Mouse (Mus musculus) heart, postnatal 36 days (tissue): ENCODE results near the gene Gm20388. TPM values are rescaled to one million over a fixed set of nuclear protein-coding genes. Genes with fewer than 3 reads are reported as not detected.

Source experiments
- DNase-seq, 2 experiments: peaks; one replicate each; pipeline ENCODE4 v3.0.0; 2021 to 2022
- intact Hi-C: fragments of 180-260 bp; cut with DNase I; formaldehyde crosslinking; loops from one replicate; pipeline ENCODE4 v1.15.1; 2025
- total RNA-seq, 2 experiments: library from RNA; stranded (reverse); gene quantifications; 2 replicates each; pipeline ENCODE4 v1.2.3; 2021

The Gm20388 gene
- total RNA-seq, 2 experiments from 2014 or later, result 3.5 to 4.9 TPM

- intact Hi-C loops, result loop anchor here (1.0 kb wide), 1 partner anchor 55 kb away; no protein-coding TSS in a partner anchor
- no peak for DNase-seq
Observed at GRCm38 (mm10) chr8:122981646-122982045, 3071.0 kb downstream of the Gm20388 start.

GRCm38 (mm10) chr8:122983178-122983942 lies 3072.7 kb downstream of the Gm20388 start:
- no peak for DNase-seq
- intact Hi-C loops, result no loop called here

DNA sequence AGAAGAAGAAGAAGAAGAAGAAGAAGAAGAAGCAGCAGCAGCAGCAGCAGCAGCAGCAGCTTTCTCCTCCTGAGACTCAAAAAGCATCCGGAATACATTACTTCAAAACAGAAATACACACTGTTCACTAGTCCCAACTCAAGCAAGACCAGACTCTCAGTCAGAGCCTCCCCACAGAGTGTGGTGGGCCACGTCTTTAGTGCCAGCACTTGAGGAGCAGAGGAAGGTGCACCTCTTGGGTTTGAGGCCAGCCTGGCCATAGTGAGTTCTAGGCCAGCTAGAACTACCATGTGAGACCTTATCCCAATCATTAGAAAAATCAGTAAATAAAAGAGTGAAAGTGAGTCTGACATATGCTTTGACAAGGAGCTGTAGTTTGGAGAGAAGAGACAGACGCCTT lies 3073.5 kb downstream of the Gm20388 start:
- intact Hi-C loops, result no loop called here
- no peak for DNase-seq

GRCm38 (mm10) chr8:122986501-122987184 lies 3076.0 kb downstream of the Gm20388 start:
- no peak for DNase-seq
- intact Hi-C loops, result no loop called here

- no peak for DNase-seq
- intact Hi-C loops, result no loop called here
Observed at GRCm38 (mm10) chr8:122987255-122987654, 3076.6 kb downstream of the Gm20388 start.

DNA sequence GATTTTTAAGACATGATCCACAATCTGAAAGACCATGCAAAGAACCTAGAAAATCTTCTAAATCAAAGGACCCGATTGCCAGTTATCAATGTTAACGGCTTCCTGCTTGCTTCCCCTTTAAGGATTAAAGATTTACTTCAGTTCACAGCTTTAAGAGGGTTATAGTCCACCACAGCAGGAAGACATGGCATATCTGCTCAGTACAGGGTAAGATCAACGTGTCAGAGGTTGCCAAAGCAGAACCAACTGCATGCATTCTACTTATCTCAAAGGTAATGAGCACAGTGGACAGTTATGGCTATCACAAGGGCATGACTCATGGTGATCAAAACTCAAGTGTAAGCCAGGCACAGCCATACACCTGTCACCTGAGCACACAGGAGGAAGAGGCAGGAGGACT lies 3078.3 kb downstream of the Gm20388 start:
- intact Hi-C loops, result no loop called here
- DNase-seq, result no peak

DNA sequence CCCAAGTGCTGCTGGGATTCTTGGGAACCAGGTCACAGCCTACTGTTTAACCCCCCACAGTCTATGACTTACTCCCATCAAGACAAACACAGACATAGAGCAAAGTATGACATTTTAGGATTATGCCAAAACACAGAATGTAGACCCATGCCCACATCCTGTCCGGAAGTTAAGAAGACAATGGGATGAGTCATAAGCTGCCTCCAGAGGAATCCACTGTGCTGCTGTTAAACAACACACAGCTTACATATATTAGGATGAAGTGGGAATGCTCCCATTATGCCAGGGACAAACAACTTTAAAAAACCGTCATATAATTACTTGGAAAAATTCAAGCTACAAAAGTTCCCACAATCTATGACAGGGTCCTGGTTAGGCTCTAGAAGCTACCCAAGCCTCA lies 3079.3 kb downstream of the Gm20388 start:
- intact Hi-C loops, result no loop called here
- DNase-seq, result no peak

DNA sequence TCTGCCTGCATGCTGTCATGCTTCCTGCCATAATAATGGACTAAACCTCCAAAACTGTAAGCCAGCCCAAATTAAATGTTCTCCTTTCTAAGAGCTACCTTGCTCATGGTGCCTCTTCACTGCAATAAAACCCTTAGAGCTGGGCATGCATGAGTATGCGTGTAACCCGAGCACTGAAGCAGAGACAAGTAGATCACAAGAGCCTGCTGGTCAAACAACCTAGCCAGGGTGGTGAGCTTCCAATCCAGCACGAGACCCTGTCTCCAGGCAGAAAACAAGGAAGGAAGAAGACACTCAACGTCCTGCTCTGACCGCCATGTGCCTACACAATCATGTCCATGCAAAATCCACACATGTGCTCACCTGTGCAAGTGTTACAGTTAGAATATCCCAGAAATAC lies 3080.7 kb downstream of the Gm20388 start:
- no peak for DNase-seq
- intact Hi-C loops, result no loop called here

- no peak for DNase-seq
- intact Hi-C loops, result no loop called here
Observed at GRCm38 (mm10) chr8:122992296-122992695, 3081.7 kb downstream of the Gm20388 start.

DNA sequence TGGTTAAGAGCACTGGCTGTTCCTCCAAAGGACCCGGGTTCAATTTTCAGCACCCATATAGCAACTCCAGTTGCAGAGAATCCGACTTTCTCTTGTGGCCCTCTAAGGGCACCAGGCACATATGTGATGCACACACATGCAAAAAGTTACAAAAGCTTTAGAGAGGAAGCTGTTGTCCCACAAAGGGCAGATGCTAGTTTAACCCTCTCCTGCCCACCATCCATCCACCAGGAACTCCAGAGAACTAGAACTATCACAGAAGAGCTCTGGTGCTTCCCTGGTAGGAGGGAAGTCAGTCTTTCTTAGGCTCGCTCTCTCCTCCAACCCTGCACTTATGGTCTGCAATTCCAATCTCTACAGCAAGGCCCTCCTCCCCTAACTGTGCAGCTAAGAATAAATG lies 3082.4 kb downstream of the Gm20388 start:
- DNase-seq, result no peak
- intact Hi-C loops, result no loop called here

DNA sequence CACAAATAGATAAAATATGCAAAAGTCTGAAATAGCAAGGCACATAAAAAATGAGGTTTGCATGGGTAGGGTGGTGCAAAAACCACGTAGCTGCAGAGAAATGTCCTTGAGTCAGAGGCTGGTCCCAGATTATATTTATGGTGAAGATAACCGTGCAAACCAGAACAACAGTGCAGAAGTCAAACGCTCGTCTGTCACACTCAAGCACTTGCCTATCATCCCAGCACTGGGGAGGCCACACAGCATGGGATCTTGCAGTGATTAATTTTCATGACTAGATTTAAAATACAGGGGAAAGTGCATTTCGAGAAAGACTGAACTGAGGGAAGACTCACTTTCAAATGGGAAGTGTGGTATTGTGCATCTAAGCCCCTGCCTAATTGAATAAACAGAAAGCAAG lies 3083.1 kb downstream of the Gm20388 start:
- intact Hi-C loops, result no loop called here
- DNase-seq, result no peak

- intact Hi-C loops, result no loop called here
- DNase-seq, result no peak
Observed at GRCm38 (mm10) chr8:122997963-122998362, 3087.3 kb downstream of the Gm20388 start.

DNA sequence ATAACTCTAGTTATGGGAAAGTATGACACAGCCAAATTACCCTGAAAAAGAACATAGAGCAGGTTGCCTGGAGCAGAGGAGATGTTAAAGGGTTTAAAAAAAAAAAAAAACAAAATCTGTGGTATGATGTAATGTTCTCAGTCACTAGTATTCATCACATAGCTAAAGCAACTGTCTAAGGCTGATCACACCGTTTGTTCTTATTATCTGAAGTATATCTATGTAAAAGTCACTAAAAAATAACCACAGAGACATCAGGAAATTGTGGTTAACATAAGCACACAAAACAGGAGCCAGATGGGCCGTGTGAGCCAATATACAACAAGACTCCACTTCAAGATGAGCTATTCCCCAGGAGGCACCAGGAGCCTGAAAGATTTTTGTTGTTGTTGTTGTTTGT lies 3089.7 kb downstream of the Gm20388 start:
- no peak for DNase-seq
- intact Hi-C loops, result no loop called here

DNA sequence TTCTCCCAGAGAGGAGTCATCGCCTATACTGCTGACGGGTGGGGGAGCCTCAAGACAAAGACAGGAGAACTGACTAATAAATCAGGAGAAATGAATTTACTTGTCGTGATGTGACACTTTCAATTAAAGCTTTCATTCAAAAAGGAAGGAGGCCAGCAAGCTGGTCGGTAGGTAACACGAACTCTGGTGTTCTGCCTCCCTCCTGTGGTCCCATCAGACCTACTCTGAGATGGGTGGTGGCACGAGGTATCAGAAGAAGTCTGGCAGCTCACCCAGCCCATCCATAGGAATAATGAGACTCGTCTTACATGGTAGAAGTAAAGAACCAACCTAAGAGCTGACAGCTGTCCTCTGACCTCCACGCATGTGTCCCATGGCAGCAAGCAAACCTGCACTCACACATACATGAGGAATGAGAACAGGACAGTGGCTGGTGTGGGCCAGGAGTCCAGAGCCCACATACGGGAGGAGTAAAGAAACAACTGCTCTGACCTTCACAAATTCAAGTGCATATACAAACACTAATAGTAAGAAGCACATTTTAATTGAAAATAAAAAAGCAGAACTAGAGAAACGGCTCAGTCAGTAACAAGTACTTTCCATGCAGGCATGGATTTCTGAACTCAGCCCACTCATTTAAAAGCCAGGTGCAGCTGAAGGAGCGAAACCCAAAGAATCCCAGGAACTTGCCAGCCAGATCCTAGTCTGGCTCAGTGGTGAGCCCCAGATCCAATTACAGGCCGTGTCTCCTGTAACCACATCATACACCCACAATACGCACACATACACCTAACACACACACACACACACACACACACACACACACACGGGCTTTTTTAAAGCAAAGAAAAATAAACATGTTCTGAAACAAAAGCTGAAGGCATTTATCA lies 3093.6 kb downstream of the Gm20388 start:
- DNase-seq, result no peak
- intact Hi-C loops, result no loop called here

DNA sequence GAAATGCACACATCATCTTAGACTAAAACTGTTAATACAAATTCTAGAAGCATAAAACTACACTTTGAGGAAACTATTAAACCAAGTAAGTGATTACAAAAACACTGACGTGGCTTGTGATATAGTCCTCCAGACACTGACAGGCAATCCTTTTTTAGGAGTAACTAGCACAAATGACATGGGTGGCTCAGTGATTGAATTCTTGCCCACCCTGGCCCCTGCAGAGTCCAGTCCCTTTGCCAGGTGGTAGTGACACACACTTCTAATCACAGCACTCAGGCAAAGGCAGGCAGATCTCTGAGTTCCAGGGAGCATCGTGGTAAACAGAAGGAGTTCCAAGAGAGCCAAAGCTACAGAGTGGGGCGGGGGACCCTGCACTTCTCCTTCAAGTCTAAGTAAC lies 3094.7 kb downstream of the Gm20388 start:
- intact Hi-C loops, result no loop called here

DNA sequence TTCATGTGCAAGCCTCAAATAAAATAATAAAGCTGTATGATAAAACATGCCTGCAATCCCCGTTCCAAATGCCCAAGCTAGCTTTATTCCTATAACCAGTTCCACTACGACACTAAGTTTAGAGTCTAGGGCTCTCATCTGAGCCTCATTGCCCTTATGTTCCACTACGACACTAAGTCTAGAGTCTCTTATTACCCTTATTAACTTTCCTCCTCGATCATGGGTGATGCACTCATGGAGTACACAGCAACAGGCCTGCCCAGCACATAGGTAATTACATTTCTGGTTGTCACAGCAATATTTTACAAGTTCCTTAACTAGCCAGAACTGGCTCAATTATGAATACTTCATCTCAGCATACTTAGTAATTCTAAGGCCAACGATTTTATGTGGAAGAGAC lies 3095.2 kb downstream of the Gm20388 start:
- no peak for DNase-seq
- intact Hi-C loops, result no loop called here

More for the DNA sequence above, 3094.7 kb downstream of the Gm20388 start:
- no peak for DNase-seq

DNA sequence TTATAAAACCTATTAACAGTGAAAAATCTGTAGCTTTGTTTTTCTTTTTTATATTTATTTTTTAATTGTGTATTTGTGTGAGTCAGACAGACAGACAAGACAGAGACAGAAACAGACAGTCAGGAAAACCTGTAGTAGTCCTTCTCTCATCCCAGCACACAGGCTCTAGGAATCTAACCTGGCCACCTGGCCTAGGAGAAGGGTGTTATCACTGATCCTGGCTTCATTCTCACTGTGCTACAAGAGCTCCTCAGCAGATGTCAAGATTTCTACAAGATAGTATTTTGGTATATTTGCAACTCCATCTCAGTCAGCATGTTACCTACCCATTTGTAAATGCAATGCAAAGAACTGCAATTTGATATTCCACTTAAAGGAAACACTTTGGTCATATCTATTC lies 3100.7 kb downstream of the Gm20388 start:
- intact Hi-C loops, result no loop called here
- DNase-seq, result no peak

DNA sequence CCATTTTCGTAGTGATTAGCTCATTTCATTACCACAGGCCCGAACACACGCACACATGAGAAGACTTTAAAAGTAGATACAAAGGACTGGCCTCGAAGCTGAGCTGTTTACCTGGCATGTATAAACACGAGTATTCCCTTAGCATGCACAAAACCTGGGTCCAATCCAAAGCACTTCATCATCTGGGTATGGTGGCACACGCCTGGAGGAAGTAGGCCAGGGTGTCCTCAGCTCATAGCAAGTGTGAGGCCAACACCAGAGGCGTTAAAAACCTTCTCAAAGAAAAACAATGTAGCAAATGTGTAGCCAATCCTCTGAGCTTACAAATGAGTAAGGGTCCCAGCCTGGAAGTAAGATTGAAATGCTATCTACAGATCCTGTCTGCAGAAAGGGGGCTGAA lies 3103.8 kb downstream of the Gm20388 start:
- no peak for DNase-seq
- intact Hi-C loops, result no loop called here

- DNase-seq, result no peak
- intact Hi-C loops, result no loop called here
Observed at GRCm38 (mm10) chr8:123015074-123015473, 3104.4 kb downstream of the Gm20388 start.

- intact Hi-C loops, result no loop called here
- DNase-seq, result no peak
Observed at GRCm38 (mm10) chr8:123017143-123017542, 3106.5 kb downstream of the Gm20388 start.

DNA sequence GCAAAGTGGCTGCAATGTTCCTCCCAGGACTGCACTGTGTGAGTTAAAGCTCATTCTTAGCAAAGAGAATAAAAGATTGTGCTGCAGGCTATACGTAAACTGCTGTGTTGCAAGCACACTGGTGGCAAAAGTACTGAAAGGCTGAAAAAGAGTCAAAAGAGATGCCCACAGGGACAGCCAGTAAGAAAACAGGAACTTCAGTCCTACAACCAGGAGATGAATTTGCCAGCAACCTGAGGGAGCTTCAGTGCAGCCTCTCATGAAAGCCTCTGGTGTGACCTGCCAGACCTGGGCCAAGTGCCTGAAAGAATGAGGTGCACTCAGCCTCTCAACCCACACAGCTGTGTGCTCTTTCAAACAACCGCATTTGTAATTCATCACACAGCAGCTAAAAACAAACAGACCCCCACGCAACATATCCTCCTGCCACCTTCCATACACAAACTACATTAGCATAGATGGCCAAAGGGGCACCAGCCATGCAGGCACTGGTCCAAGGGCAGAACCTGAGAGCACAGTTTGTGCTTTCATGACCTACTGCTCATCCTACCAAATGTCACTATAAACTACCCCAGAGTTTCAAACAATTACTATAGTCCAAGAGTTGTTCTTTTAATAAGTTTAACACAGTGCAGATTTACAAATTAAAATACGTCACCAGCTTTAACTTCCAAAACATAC lies 3108.0 kb downstream of the Gm20388 start:
- no peak for DNase-seq
- intact Hi-C loops, result no loop called here
